Mouse (Mus musculus): ENCODE data around the gene Asb10. TPM values are rescaled to one million over a fixed set of nuclear protein-coding genes. Genes with fewer than 3 reads are reported as not detected.
A peak's percentile ranks its signal among the peaks of the same experiment; 100 is the strongest.

Asb10 gene
- polyA plus RNA-seq, 2 experiments = 1.1 to 2.7 TPM

- H3K36me3 ChIP-seq (ENCODE audit: control insufficient read depth, insufficient read depth, low read length) = peaks cover 28% of the 10 kb centered on the region
- peak overlapping the region; percentile 75 for H3K9ac ChIP-seq (ENCODE audit: low read depth, low read length, severe bottlenecking)
- peak overlapping the region; percentile 76 for H3K4me3 ChIP-seq (replicated peaks; ENCODE audit: low read length)
- H3K27me3 ChIP-seq (ENCODE audit: control insufficient read depth, insufficient read depth, low read length) = no peaks in the 10 kb centered on the region
- H3K4me1 ChIP-seq (ENCODE audit: control insufficient read depth, insufficient read depth, low read length) = peaks cover 16% of the 10 kb centered on the region
- WGBS = 9% methylated on average over 8 of the region's 8 CpGs
- no peak for TF ChIP-seq POLR2A (IDR thresholded peaks at IDR 0.05; ENCODE audit: borderline replicate concordance, extremely low read depth, insufficient read depth, insufficient read length)
- H3K27ac ChIP-seq (replicated peaks; ENCODE audit: low read depth, low read length) = no peak overlapping the region
- DNase-seq (ENCODE audit: low spot score) = no peak
- H3K9me3 ChIP-seq (ENCODE audit: control insufficient read depth, low read length) = no peaks in the 10 kb centered on the region
- peak; percentile 6; the same call in 1 of the 2 replicates for ATAC-seq (ENCODE audit: low FRiP score, low read depth)
- H3K4me2 ChIP-seq (replicated peaks; ENCODE audit: low read depth, low read length, severe bottlenecking) = peak overlapping the region; percentile 74
These were observed 45.3 kb upstream of the Asb10 start for GRCm38 (mm10) chr5:24586106-24586505.

DNA sequence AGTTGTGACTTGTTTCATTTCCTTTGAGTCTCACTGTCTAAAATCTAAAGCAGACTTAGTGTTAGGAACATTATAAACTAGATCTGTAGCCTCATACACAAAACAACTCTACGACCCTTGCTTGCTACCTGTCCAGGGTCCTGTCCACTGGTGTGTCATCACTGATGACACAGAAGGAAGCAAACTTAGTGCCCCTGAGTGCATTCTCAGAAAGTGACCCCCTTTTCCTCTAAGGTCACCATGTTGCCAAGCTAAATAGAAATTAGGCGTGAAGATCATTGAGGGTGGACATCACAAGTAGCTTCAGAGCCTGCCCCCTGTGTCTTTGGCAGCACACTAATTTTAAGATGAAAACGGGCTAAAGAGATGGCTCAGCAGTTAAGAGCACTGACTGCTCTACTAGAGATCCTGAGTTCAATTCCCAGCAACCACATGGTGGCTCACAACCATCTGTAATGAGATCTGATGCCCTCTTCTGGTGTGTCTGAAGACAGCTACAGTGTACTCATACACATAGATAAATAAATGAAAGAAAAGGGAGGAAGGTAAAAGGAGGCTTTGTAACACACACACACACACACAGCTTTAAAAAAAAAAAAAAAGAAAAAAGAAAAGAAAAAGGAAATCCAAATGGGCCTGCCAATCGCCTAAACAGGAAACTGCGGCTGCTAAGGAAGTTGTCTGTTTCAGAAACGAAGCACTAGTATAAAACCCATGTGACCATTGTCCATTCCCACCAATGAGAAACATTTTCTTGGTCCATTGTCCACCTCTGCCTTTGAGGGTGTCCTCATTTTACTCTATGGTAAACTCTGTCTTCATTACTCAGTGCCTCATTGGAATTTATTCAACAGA, 37.6 kb upstream of the Asb10 start:
- Histone ChIP-seq H3K27me3 (ENCODE audit: control insufficient read depth, insufficient read depth, low read length) (no peaks in the 10 kb centered on the region), H3K27ac (replicated peaks; ENCODE audit: low read depth, low read length) (peak overlapping the region; percentile 79), H3K9ac (ENCODE audit: low read depth, low read length, severe bottlenecking) (peak overlapping the region; percentile 61), H3K4me1 (ENCODE audit: control insufficient read depth, insufficient read depth, low read length) (peaks cover 12% of the 10 kb centered on the region; the same call in 1 of the 2 replicates), H3K36me3 (ENCODE audit: control insufficient read depth, insufficient read depth, low read length) (peaks cover 21% of the 10 kb centered on the region), H3K4me3 (replicated peaks; ENCODE audit: low read length) (peak overlapping the region; percentile 85), H3K4me2 (replicated peaks; ENCODE audit: low read depth, low read length, severe bottlenecking) (peak overlapping the region; percentile 67), H3K9me3 (ENCODE audit: control insufficient read depth, low read length) (no peaks in the 10 kb centered on the region)
- no peak for ATAC-seq (ENCODE audit: low FRiP score, low read depth)
- 73% methylated on average over 6 of the region's 6 CpGs for WGBS
- no peak for DNase-seq (ENCODE audit: low spot score)
- TF ChIP-seq POLR2A (IDR thresholded peaks at IDR 0.05; ENCODE audit: borderline replicate concordance, extremely low read depth, insufficient read depth, insufficient read length) = no peak

GRCm38 (mm10) chr5:24577183-24577929, 36.6 kb upstream of the Asb10 start, which contains the start of gene Abcf2:
Abcf2 (minus strand) TSS chr5:24577467.
- DNase-seq (ENCODE audit: low spot score) = peak; percentile 100
- Histone ChIP-seq H3K4me3 (replicated peaks; ENCODE audit: low read length) (peak within 1 kb of the TSS; percentile 85), H3K4me1 (ENCODE audit: control insufficient read depth, insufficient read depth, low read length) (peaks cover 12% of the 10 kb centered on the region; the same call in 1 of the 2 replicates), H3K27me3 (ENCODE audit: control insufficient read depth, insufficient read depth, low read length) (no peaks in the 10 kb centered on the region), H3K27ac (replicated peaks; ENCODE audit: low read depth, low read length) (peak within 1 kb of the TSS; percentile 79), H3K9ac (ENCODE audit: low read depth, low read length, severe bottlenecking) (peak within 1 kb of the TSS; percentile 81), H3K9me3 (ENCODE audit: control insufficient read depth, low read length) (no peaks in the 10 kb centered on the region), H3K36me3 (ENCODE audit: control insufficient read depth, insufficient read depth, low read length) (peaks cover 31% of the 10 kb centered on the region), H3K4me2 (replicated peaks; ENCODE audit: low read depth, low read length, severe bottlenecking) (peak within 1 kb of the TSS; percentile 77)
- TF ChIP-seq POLR2A (IDR thresholded peaks at IDR 0.05; ENCODE audit: borderline replicate concordance, extremely low read depth, insufficient read depth, insufficient read length) = peak; percentile 98; the same call in 1 of the 2 replicates
- WGBS = under 1% methylated on average over 48 of the region's 48 CpGs
- peak; percentile 96 for ATAC-seq (ENCODE audit: low FRiP score, low read depth)

DNA sequence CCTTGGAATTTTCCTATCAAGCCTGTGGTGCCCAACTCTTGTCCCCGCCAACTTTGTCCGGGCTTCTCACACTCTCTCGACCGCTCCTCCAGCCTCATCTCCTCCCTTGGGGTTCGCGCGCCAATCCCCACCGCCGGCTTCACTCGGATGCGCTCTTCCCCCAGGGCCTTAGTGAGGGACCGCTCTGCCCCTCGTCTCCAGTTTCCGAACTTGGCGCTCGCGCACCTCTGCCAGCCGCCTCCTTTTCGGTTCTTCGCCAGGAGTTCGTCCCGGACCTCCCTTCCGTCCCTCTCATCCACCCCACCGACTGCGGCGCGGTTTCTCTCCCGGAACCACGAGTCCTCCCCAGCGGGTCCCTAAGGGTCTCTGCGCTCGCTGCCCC, 36.0 kb upstream of the Asb10 start:
- Histone ChIP-seq H3K9ac (ENCODE audit: low read depth, low read length, severe bottlenecking) (peak overlapping the region; percentile 81), H3K27ac (replicated peaks; ENCODE audit: low read depth, low read length) (peak overlapping the region; percentile 78), H3K27me3 (ENCODE audit: control insufficient read depth, insufficient read depth, low read length) (no peaks in the 10 kb centered on the region), H3K9me3 (ENCODE audit: control insufficient read depth, low read length) (no peaks in the 10 kb centered on the region), H3K36me3 (ENCODE audit: control insufficient read depth, insufficient read depth, low read length) (peaks cover 37% of the 10 kb centered on the region), H3K4me1 (ENCODE audit: control insufficient read depth, insufficient read depth, low read length) (peaks cover 12% of the 10 kb centered on the region; the same call in 1 of the 2 replicates), H3K4me3 (replicated peaks; ENCODE audit: low read length) (peak overlapping the region; percentile 85), H3K4me2 (replicated peaks; ENCODE audit: low read depth, low read length, severe bottlenecking) (peak overlapping the region; percentile 77)
- peak; percentile 4; the same call in 1 of the 2 replicates for ATAC-seq (ENCODE audit: low FRiP score, low read depth)
- WGBS = 0% methylated on average over 32 of the region's 32 CpGs
- DNase-seq (ENCODE audit: low spot score) = no peak
- TF ChIP-seq POLR2A (IDR thresholded peaks at IDR 0.05; ENCODE audit: borderline replicate concordance, extremely low read depth, insufficient read depth, insufficient read length) = no peak

- 83% methylated on average over 1 of the region's 1 CpGs for WGBS
- Histone ChIP-seq H3K9ac (ENCODE audit: low read depth, low read length, severe bottlenecking) (no peak overlapping the region), H3K4me2 (replicated peaks; ENCODE audit: low read depth, low read length, severe bottlenecking) (peak overlapping the region; percentile 77), H3K4me1 (ENCODE audit: control insufficient read depth, insufficient read depth, low read length) (peaks cover 12% of the 10 kb centered on the region; the same call in 1 of the 2 replicates), H3K27ac (replicated peaks; ENCODE audit: low read depth, low read length) (no peak overlapping the region), H3K4me3 (replicated peaks; ENCODE audit: low read length) (peak overlapping the region; percentile 85), H3K36me3 (ENCODE audit: control insufficient read depth, insufficient read depth, low read length) (peaks cover 45% of the 10 kb centered on the region), H3K27me3 (ENCODE audit: control insufficient read depth, insufficient read depth, low read length) (no peaks in the 10 kb centered on the region), H3K9me3 (ENCODE audit: control insufficient read depth, low read length) (no peaks in the 10 kb centered on the region)
- TF ChIP-seq POLR2A (IDR thresholded peaks at IDR 0.05; ENCODE audit: borderline replicate concordance, extremely low read depth, insufficient read depth, insufficient read length) = no peak
- no peak for ATAC-seq (ENCODE audit: low FRiP score, low read depth)
- no peak for DNase-seq (ENCODE audit: low spot score)
These were observed 35.2 kb upstream of the Asb10 start for GRCm38 (mm10) chr5:24575948-24576347.
